Mouse (Mus musculus): Measurements from ENCODE around the gene Zfp142.
A peak's percentile ranks its signal among the peaks of the same experiment; 100 is the strongest.

Gene Zfp142

DNA sequence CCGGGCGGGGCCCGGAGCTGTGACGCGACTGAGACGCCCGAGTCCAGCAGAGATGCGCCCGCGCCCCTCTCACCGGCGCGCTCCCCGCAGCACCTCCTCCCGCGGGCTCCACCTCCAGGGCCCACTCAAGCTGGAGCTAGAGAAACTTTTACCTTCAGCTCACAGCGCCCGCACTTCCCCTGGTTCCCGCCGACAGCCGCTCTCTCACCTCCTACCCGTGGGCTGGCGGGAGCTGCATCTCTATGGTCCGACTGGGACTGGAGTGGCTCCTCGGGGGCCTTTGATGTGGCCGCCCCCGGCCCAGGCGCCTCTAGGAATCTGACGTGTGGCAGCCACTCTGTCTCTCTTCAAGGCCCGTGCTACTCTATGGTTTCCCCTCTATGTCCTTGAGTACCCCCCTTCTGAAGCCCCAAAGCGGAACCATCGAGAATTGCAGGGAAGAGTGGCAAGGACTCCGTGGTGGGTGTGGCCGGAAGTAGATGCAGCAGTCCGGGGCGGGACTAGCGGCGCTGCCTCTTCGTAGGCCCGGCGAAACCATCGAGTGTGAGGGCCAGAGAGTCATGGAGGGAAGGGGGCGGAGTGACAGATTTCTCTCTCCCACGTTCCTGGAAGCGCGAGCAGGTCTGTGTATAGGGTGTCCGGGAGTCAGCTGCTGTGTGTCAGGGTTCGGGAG, at the start of gene Zfp142, which contains the start of gene Bcs1l:
Gene Zfp142, minus strand, starts transcription at position 474 of the 673 bp plus-strand sequence.
Gene Bcs1l, plus strand, starts transcription at position 517 of the 673 bp plus-strand sequence.
- DNase-seq, result peak; percentile 100

DNA sequence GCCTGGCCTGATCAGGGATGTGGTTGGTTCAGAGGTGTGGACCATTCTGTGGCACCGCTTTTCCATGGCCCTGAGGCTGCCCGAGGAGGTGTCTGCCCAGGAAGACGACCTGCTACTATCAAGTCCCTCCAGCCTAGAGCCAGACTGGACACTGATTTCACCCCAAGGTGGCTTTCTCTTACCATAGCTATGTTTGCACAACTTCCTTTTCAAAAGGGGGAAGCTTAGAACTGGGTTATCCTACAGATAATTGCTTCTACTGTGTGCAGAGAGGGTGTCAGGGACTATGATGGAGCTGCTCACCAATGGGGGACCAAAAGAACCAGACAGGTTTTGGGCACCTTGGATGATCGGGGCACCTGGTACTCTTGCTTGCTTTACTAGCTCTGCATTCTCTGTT, 44.7 kb upstream of the Zfp142 start:
- peak; percentile 35 for DNase-seq

DNA sequence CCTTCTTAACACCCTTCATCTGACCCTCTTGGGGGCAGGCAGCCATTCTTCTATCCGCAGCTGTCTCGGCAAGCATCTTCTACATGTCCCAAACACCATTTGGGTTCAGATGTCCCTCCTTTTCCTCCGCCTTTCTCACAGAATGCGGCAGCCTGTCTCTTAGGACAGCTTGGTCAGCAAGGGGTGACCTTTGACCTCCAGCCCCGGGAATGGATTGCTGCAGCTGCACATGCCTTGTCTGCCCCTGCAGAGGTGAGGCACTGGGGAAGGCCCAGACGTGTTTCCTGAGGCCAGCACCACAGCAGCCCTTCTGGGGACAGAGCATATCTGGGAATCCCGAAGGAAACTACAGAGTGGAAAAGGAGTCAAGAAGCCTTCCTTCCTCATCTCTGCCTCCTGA, 40.0 kb upstream of the Zfp142 start:
- peak; percentile 46 for DNase-seq

- peak; percentile 68 for DNase-seq
Measured at GRCm38 (mm10) chr1:74626076-74626475, 38.0 kb upstream of the Zfp142 start.

DNA sequence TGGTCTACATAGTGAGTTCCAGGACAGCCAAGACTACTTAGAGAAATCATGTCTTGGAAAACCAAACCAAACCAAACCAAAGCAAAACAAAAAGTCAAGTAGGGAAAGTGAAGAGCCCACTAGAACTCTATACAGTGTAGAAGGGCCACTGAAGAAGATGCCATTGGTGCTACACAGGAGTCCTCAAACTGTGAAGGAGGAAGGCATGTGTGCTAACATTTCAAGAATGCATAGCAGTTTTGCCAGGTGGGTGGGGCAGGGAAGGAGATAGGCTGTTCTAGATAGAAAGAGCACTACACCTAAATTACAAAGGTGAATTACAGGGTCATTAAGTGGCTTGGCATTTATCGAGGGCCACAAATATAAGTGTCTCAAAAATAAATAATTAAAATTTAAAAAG, 36.1 kb upstream of the Zfp142 start:
- peak; percentile 34 for DNase-seq

GRCm38 (mm10) chr1:74601267-74601962, 13.4 kb upstream of the Zfp142 start, which contains the start of the genes Rnf25 and Stk36:
Rnf25 (minus strand) TSS chr1:74601397.
Stk36 (plus strand) TSS chr1:74601445.
- peak; percentile 99 for DNase-seq

- no peak for DNase-seq
Measured at GRCm38 (mm10) chr1:74600501-74601266, 12.6 kb upstream of the Zfp142 start.

DNA sequence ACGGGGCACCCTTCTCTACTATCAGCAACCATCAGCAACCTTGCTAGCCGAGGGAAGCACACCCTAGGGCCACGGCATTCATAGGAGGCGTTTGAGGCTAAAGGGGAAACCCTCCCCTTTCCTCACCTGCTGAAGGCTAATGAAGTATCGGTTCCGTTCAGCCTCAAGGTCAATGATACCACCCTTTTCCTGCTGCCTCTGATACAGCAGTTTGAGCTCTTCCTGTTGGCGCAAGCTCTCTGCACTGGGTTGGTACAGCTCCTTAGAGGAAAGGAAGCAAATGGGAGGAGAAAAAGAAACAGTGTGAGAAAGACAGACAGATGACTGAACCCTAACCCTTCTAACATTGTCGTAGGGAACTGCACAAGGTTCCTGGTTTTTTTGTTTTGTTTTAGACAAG, 6.4 kb upstream of the Zfp142 start:
- DNase-seq, result no peak

DNA sequence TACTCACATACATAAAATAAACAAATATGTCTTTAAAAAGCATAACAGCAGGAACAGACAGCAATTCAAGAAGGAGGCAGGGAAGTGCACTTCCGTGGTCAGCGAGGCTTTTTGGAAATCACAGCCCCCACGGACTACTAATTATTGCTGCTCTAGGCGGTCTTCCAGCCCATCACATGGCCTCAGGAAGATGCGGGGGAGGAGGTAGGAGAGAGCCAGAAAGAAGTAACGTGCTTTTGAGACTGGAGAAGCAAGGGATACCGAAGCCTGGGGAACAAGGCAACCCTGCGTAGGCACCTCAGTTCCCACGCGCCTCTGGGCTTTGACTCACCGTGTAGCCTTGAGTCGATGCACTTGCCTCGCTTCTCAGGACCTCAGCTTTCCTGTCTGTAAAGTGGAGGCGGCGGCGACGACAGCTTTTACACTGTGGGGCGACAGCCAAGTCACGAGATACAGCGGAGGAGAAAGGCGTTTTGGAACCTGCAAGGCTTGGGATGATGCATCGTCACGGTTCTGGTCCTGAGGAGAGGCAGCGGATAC, 743 bp downstream of the Zfp142 start:
- peak; percentile 95 for DNase-seq

GRCm38 (mm10) chr1:74584616-74585398, 3.2 kb downstream of the Zfp142 start:
- peak; percentile 95 for DNase-seq

DNA sequence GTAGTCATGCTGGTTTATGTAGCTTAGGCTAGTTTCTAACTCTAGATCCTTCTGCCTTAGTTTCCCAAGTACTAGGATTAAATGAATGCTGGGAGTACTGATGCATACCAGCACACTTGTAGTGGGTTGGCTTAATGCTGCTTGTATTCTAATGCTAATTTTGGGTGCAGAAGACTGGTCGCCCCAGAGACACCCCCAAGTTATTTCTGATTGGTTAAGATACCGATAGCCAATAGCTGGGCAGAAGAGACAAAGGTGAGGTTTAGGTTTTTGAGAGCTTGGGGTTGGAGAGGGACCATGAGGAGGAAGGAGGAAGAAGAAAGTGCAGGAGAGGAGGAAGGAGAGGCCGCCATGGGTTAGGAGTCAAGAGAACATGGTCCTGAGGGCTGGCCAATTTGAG, 5.4 kb downstream of the Zfp142 start:
- no peak for DNase-seq

- peak; percentile 91 for DNase-seq
Measured at GRCm38 (mm10) chr1:74569739-74570719, 18.0 kb downstream of the Zfp142 start.

- DNase-seq, result no peak
Measured at GRCm38 (mm10) chr1:74565834-74566233, 22.2 kb downstream of the Zfp142 start.

- DNase-seq, result no peak
Measured at GRCm38 (mm10) chr1:74559061-74559460, 29.0 kb downstream of the Zfp142 start.

- no peak for DNase-seq
Measured at GRCm38 (mm10) chr1:74544184-74544583, 43.9 kb downstream of the Zfp142 start, which contains the start of gene Usp37. Usp37 (minus strand) TSS chr1:74544284.

DNA sequence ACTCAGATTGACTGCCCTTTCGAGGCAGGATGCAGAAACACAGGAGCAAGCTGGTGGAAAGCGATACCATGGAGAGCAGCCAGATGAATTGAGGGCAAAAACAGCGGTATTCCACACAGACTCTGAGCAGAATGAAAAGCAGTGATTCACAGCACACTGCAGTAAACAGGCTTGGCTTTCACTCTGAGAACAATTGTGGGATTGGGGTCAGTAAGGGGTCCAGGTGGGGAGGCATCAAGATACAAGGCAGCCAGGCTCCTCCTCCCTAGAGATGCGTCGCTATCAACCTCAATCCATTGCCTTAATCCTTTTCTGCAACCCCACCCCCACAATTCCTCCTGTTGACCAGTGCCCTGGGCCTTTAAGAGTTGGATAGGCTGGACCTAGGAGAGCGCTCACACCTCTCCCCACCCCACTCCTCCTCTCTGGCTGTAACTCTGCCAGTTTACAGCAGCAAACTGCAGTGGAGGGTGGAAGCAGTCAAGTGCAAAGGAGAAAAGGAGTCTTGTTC, 45.5 kb downstream of the Zfp142 start, which contains the start of gene Plcd4:
Gene Plcd4, plus strand, starts transcription at position 438 of the 511 bp plus-strand sequence.
- no peak for DNase-seq

DNA sequence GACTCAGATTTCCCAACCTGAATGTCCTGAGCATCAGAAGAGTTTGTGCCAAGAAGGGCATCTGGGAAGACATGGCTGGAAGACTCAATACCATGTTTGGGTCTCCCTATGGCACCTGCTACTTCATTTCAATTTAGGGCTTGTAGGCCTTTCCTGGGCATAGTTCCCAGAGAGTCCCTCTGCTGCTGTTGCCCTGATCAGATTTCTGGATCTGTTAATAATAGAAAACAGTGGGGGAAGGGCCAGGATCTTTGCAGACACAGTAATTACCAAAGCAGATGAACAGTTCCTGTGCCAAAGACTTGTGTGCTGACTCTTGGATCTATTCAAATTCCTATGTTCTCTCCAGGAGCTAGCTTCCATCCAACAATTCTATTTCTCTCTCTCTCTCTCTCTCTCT, 49.4 kb downstream of the Zfp142 start:
- DNase-seq, result no peak

DNA sequence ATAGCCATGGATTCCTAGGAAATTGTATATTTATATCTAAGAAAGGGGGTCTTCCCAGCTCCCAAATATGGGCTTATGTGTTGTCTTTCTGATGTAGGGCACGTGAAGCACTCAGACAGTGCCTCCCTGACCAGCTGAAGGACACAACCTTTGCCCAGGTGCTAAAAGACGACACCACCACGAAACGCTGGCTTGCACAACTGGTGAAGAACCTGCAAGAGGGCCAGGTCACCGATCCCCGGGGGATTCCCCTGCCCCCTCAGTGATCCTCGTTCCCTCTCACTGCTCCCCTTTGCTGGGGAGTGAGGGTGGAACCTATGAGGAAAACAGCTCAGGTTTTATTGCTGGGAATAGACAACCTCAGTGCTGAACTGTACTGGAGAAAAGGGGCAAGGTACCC, 59.5 kb downstream of the Zfp142 start:
- peak; percentile 86 for DNase-seq

GRCm38 (mm10) chr1:74524746-74525145, 63.3 kb downstream of the Zfp142 start:
- DNase-seq, result peak; percentile 18

DNA sequence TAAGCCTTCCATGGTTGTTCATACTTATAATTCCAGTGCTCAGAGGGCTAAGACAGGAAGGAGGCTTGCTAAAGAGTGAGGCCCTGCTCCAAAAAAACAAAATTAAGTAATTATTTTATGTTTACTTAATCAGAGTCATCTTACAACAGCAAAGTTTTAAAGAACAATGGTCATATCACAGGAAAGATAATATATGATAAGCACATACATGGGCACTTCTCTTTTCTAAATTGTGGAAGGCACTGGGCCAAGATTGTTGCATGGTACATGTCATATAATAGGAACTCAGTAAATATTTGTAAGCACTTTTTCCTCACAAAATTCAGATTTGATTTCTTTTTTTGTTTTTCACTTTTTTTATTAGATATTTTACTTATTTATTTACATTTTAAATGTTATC, 68.2 kb downstream of the Zfp142 start:
- no peak for DNase-seq
